Mouse (Mus musculus): Measurements from ENCODE around the gene Vmn2r102.

The Vmn2r102 gene

GRCm38 (mm10) chr17:19660028-19660427 is at the start of gene Vmn2r102:
TSS of gene Vmn2r102 (plus strand) at chr17:19660328.
- no peak for DNase-seq

- no peak for DNase-seq
Measured at GRCm38 (mm10) chr17:19629328-19629727, 30.8 kb upstream of the Vmn2r102 start.

GRCm38 (mm10) chr17:19658447-19658846 is 1.7 kb upstream of the Vmn2r102 start:
- DNase-seq = no peak

- DNase-seq = no peak
Measured at GRCm38 (mm10) chr17:19692062-19692461, 31.9 kb downstream of the Vmn2r102 start.

All from lung, adult 18-20 months (tissue).